Mouse (Mus musculus) heart, embryonic 15.5 days (tissue): Measurements from ENCODE around the gene Nol10. TPM values are rescaled to one million over a fixed set of nuclear protein-coding genes. Genes with fewer than 3 reads are reported as not detected.
A peak's percentile ranks its signal among the peaks of the same experiment; 100 is the strongest.

Source experiments
- microRNA-seq: library from miRNA; unstranded; fragments of <30 nt; microRNA quantifications from one replicate; pipeline ENCODE4, GENCODE M21; 2016
- polyA plus RNA-seq: library from polyadenylated mRNA; unstranded; fragments of >200 nt; fragmentation: Nextera tagmentation; extraction: Ambion mirVana; gene quantifications from 2 replicates; pipeline ENCODE4 v1.2.1, GENCODE M21; 2015

Nol10 gene
- polyA plus RNA-seq, 1 experiment from 2014 or later, result 11.2 TPM

Small RNA genes lying within 50 kb of the gene (microRNA-seq; reads per million reads assigned to microRNA genes)
- 11.6 reads per million, percentile 26 among the genes with 10 or more reads in this experiment for gene Mir3066

Other genes starting within 250 kb of the Nol10 start
- gene Kcnf1, start 171.6 kb upstream of the Nol10 start, polyA plus RNA-seq, result 0.13 and 0.14 TPM in 2 replicates
- 313 and 351 TPM in 2 replicates for gene Pdia6, start 81.9 kb upstream of the Nol10 start, polyA plus RNA-seq
- gene Atp6v1c2, start 19.1 kb upstream of the Nol10 start, polyA plus RNA-seq, result 0.35 and 0.51 TPM in 2 replicates
- 94.3 and 125 TPM in 2 replicates for gene Odc1, start 196.3 kb downstream of the Nol10 start, polyA plus RNA-seq